Mouse (Mus musculus) c-Kit-positive CD71-positive TER-119-positive erythroid progenitor cells, embryonic 14.5 days (primary cell): ENCODE results near the gene Slc25a38.
A peak's percentile ranks its signal among the peaks of the same experiment; 100 is the strongest.

Source experiments
- DNase-seq: peaks from one replicate; pipeline ENCODE4 v3.0.0-alpha.2; 2013; ENCODE audit warnings: low spot score

Slc25a38 gene

DNA sequence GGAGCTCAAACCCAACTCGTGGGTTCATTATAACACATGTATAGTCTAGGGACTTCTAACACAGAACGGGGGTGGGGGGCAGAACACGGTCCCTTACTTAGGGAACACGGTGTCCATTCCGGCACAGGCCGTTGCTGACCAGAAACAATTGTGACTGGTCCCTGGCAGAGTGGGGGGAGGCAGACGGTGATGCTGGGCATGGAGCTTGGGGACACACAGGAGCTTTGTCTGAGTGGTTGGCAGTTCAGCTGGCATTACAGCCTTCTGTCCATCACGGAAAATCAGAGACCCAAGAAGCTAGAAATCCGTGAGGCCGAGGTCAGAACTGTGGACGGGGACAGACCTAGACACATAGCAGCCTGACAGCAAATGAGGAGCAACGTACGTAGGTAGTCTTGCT, 34.3 kb downstream of the Slc25a38 start:
- no peak for DNase-seq

DNA sequence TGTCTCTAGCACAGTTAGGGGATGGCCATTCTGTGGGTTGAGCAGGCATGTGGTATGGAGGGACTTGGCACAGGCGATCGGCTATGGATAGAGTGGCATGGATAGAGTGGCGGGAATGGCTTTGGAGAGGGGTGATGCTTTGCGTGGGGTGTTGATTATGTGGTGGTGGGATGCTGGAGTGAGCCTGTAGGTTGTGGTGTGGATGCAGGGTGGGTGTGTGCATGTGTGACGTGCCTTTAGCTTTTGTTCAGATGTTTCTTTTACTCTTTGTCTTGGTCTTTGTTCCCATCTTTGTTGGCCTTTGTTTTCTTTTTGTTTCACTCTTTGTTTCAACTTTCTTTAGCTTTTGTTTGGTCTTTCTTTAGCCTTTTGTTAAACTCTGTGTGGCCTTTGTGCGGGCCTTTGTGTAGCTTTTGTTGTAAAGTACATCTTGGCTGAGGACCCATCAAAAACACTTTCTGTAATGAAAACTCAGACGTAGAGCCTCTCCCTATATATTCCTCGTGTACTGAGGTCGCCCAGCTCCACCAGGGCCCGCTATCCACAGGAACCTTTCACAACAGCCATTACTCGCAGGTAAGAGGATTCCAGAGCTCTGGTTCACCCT, 39.2 kb downstream of the Slc25a38 start, which contains the start of gene Mobp:
Gene Mobp (plus strand): TSS at position 486 of the 607 bp plus-strand sequence.
- no peak for DNase-seq

- no peak for DNase-seq
Measured at GRCm38 (mm10) chr9:120151152-120151551, 41.0 kb downstream of the Slc25a38 start.

- no peak for DNase-seq
Measured at GRCm38 (mm10) chr9:120151906-120152399, 41.8 kb downstream of the Slc25a38 start.

- no peak for DNase-seq
Measured at GRCm38 (mm10) chr9:120158047-120158446, 47.9 kb downstream of the Slc25a38 start.

- no peak for DNase-seq
Measured at GRCm38 (mm10) chr9:120163862-120164261, 53.7 kb downstream of the Slc25a38 start.

DNA sequence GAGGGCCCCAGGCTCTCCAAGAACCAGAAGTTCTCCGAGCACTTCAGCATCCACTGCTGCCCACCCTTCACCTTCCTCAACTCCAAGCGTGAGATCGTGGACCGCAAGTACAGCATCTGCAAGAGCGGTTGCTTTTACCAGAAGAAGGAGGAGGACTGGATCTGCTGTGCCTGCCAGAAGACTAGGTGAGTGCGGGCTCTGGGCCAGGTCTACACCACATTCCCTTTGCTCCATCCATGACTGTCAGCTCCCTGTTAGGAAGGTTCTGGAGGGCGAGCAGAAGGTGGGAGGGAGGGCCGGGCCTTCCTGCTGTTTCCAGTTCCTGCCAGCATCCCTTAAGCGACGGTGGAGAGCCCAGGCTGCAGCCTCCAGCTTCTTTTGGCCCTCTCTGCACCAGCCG, 57.7 kb downstream of the Slc25a38 start:
- no peak for DNase-seq

DNA sequence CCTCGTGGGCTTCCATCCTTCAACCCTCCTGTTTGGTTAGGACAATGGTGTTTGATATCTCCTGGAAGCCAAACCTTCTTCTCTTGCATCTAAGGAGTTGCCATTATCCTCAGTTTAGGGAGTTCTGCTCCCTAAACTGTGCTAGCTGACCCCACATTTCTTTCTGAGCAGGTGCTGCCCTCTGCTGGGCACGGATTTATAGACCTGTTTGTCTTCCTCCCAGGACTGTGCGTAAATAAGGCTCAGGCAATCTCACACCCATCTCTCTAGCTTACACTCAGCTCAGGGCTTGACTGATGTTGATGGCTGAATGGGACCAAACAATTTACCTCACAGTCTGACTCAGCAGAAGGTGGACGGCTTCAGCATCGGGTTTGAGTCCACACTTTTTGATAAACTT, 61.1 kb downstream of the Slc25a38 start:
- peak; percentile 52 for DNase-seq
